Mouse (Mus musculus) liver (tissue): ENCODE results near the gene Il15ra.

Experiments
- DNase-seq: peaks from one replicate; pipeline ENCODE4 v3.0.0-alpha.2; 2020; ENCODE audit warnings: mixed read lengths

Il15ra gene

DNA sequence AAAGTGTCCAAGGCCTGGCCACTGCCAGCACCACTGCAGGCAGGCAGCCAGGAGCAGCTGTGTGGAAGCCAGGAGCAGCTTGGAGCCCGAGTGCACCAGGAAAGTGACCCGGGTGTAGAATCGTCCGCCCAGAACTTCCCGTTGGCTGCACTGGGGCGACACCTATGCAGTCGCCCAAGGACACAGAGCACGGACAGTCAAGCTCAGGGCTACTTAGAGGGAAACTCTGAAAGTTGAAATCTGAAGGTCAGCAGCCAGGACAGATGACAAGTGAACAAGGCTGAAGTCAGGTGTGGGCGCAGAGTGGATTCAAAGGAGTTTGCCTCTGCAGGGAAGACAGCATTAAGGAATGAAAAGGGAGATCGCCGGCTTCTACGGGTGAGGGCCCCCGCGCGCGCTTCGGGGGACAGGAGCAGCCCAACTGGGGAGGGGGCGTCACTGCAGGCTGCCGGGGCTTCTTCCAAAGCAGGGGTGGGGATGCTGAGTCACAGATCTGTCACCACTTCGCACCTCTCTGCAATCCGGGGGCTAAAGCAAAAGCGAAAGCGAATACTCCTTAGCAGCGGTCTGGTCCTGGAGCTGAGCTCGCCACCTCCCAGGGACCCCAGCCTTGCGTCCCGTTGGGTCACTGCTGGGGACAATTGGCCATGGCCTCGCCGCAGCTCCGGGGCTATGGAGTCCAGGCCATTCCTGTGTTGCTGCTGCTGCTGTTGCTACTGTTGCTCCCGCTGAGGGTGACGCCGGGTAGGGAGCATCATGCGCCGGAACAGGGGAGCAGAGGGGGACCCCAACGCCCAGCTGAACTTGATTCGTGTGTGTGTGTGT is at the start of gene Il15ra:
TSS of gene Il15ra (plus strand) at position 90 of the 825 bp plus-strand sequence.
- peak; percentile 45 for DNase-seq

GRCm38 (mm10) chr2:11657581-11657980 is 47.5 kb upstream of the Il15ra start:
- DNase-seq, result no peak

DNA sequence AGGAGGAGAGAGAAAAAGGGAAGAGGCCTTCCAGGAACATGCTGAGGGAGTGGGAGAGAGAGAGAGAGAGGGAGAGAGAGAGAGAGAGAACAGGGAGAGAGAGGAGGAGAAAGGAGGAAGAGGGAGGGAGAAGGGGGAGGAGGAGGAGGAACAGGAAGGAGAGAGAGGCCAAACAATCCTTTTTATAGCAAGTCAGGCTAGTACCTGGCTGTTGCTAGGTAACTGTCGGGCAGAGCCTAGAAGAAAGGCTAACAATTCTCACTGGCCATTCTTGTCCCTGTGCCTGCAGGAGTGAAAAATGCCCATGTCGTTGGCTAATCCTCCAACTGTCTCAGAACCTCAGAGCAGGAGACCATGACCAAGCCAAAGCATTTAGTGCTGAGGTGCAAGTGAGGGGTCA is 45.8 kb upstream of the Il15ra start:
- DNase-seq, result no peak

DNA sequence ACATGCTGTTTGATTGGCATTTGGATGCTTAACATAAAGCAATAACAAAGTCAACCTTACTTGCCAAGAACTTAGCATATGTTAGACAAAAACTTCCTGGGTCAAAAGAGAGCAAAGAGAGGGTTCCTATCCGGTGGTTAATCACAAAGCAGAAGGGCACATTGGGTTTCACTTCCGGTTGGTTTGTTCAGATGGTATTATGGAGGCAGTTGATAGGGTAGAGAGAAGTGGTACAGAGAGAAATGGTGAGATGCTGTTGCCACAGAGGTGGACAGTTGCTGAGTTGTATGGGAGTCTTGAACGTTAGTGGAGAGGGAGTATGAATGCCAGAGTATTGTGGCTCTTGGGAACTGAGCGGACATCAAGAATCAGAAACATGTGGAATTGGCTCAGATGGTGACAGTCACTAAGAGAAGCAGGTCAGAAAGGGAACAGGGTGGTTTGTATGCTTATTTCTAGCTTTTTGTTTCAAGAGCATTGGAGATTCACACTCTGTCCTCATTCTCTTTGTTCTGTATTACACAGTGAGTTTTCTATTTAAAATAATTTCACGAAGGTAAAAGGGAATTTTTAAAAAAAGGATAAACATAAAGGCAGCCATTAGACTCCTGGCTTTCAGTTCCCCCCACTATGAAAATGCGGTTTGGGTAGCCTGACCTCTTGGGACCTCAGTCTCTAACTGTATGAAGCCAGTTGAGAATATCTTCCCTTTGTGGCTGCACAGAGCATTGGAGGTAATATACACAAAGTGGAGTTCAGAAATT is 42.8 kb upstream of the Il15ra start:
- no peak for DNase-seq

DNA sequence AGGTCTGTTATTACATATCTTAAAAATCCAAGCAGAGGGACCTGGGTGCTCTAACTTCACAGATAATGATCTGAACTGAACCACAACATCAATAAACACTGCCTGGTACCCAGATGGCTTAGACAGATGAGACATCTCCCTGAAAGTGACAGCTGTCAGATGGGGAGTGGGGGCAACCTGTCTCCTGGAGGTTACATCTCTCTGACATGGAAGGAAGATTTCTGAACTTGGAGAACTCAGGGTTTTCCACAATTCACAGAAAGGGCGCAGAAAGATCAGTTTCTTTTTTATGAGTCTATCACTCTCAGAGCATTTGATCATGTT is 42.2 kb upstream of the Il15ra start:
- no peak for DNase-seq

GRCm38 (mm10) chr2:11663961-11664360 is 41.1 kb upstream of the Il15ra start:
- DNase-seq, result peak; percentile 76

GRCm38 (mm10) chr2:11664367-11664766 is 40.7 kb upstream of the Il15ra start:
- no peak for DNase-seq

- no peak for DNase-seq
Measured at GRCm38 (mm10) chr2:11664806-11665205, 40.3 kb upstream of the Il15ra start.

DNA sequence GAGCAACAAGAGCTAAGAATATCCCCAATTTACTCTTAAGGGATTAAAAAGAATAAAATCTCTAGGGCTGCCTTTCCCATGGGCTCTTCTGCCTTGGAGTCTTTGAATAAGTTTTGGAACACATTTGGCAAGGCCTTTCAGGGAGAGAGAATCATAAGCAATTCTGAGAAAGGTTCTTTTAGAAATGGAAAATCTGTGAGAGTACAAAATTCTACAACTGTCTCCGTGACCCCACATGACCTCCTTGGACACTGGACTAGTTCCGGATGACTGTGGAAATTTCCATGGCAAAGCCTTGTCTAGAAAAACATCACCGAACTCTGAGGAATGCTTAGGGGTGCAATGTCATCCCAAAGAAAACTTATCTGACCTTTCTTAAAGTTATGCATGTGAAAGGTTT is 39.8 kb upstream of the Il15ra start:
- DNase-seq, result no peak

- no peak for DNase-seq
Measured at GRCm38 (mm10) chr2:11672144-11672543, 32.9 kb upstream of the Il15ra start.

- no peak for DNase-seq
Measured at GRCm38 (mm10) chr2:11679626-11680025, 25.5 kb upstream of the Il15ra start.

- no peak for DNase-seq
Measured at GRCm38 (mm10) chr2:11682712-11683111, 22.4 kb upstream of the Il15ra start.

DNA sequence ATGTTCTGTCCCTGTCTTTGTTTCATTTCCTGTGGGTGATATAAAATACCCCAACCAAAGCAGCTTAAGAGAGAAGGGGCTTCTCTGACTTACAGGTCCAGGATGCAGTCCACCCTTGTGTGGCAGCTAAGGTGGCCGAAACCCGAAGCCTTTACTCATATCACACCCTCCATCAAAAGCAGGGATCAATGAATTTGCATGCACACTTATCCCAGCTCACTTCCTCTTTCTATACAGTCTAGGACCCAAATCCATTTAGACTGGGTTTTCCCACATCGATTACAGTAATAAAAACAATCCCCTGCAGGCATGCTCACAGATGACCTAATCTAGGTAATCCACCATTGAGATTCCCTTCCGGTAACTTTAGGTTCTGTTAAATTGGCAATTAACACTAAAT is 18.6 kb upstream of the Il15ra start:
- DNase-seq, result no peak

DNA sequence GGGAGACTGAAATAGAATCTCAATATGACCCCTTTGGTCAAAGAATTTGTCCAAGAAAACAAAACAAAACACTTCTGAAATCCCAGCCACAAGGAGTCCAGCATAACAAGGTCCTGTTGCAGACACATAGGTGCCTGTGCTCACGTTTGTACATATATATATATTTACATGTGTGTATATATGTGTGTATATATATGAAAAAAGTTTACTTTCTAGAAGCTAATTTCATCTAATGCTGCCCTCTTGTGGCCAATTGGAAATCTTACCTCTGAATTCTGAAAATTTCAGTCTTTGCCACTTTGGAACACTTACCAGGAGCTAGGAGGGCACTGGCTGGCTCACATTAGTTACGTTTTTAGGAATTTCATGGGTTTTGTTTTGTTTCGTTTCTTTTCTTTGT is 17.7 kb upstream of the Il15ra start:
- no peak for DNase-seq

DNA sequence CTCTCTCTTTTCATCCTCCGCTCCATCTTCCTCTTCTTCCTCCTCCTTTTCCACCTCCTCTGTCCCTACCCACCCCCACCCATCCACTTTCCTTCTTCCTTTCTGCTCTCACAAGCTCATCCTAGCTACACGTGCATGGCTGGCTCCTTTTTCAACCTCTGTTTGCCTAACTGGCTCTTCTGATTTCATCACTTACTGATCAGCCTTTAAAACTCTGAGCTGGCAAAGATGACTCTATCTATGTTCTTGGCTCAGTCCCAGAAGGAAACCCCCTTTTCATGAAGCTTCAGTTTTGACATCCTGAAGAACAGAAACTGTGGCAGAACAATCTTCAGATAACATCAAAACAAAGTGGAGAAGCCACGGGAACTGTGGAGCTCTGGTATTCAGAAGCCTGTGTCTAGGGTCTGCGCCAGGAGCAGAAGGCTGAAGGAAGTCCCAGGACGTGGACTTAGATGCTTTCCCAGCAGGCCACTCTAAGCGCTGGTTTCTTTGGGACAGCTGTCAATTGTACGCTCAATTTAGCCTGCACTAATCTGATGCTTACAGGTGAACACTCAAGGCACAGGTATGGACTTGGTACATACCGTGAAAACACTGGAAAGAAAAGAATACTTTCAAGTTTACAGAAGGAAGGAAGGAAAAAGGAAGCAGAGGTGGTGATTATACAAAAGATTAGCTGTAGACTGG is 14.7 kb upstream of the Il15ra start:
- DNase-seq, result no peak

DNA sequence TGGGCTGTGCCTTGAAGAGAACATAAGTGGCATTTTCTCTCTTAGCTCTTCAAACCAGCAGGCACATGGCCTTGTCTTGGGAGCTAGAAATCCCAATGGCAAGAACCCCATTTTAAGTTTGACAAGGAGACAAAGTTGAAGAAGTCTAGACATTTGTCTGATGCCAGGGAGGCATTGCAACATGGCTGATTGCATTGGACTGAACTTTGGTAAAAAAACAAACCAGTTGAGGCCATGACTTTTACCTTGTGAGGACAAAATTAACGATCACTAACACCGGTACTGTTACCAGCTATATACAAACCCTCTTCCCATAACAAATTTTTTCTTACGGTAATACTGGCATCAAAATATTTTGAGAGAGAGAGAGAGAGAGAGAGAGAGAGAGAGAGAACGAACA is 11.7 kb upstream of the Il15ra start:
- DNase-seq, result no peak

- DNase-seq, result peak; percentile 23
Measured at GRCm38 (mm10) chr2:11694104-11694503, 11.0 kb upstream of the Il15ra start.

- DNase-seq, result no peak
Measured at GRCm38 (mm10) chr2:11695867-11696266, 9.2 kb upstream of the Il15ra start.

DNA sequence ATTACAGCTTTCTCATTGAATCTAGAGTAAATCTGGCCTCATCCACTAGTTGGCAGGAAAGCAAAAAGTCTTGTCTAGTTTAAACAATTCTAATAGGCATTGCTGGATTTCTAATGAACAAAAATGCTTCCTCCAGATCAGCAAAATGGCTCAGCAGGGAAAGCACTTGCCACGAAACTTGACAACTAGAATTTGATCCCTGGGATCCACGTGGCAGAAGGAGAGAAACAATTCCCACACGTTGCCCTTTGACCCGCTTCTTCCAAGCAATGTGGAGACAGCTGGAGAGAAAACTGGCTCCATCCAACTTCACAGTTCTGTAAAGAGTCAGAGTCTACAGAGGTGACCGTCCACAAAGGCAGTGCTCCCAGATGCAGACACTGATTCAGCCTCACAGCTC is 6.1 kb upstream of the Il15ra start:
- no peak for DNase-seq

GRCm38 (mm10) chr2:11699905-11700304 is 5.2 kb upstream of the Il15ra start:
- DNase-seq, result no peak

- peak; percentile 41 for DNase-seq
Measured at GRCm38 (mm10) chr2:11706030-11706745, 1.1 kb downstream of the Il15ra start.

- no peak for DNase-seq
Measured at GRCm38 (mm10) chr2:11706746-11707065, 1.6 kb downstream of the Il15ra start.

- DNase-seq, result no peak
Measured at GRCm38 (mm10) chr2:11708538-11708937, 3.4 kb downstream of the Il15ra start.
